Mouse (Mus musculus) heart, postnatal 36 days (tissue): ENCODE results near the gene Hmg20a. TPM values are rescaled to one million over a fixed set of nuclear protein-coding genes. Genes with fewer than 3 reads are reported as not detected.
A peak's percentile ranks its signal among the peaks of the same experiment; 100 is the strongest.

ENCODE experiments used
- DNase-seq, 2 experiments: peaks; one replicate each; pipeline ENCODE4 v3.0.0; 2021 to 2022
- intact Hi-C: fragments of 180-260 bp; cut with DNase I; formaldehyde crosslinking; loops from one replicate; pipeline ENCODE4 v1.15.1; 2025
- total RNA-seq, 2 experiments: library from RNA; stranded (reverse); gene quantifications; 2 replicates each; pipeline ENCODE4 v1.2.3; 2021

Hmg20a gene
- total RNA-seq, 2 experiments from 2014 or later, result 18.8 to 21.1 TPM

GRCm38 (mm10) chr9:56508835-56509451 is 90.5 kb downstream of the Hmg20a start:
- DNase-seq, result peak; percentile 48 to 69
- intact Hi-C loops, result loop anchor here (5.0 kb wide), 1 partner anchor 187 kb away; no protein-coding TSS in a partner anchor

GRCm38 (mm10) chr9:56510281-56510680 is 91.9 kb downstream of the Hmg20a start:
- intact Hi-C loops, result no loop called here
- DNase-seq, result no peak

- no peak for DNase-seq
- intact Hi-C loops, result no loop called here
These were observed 94.1 kb downstream of the Hmg20a start for GRCm38 (mm10) chr9:56512486-56512885.

- intact Hi-C loops, result no loop called here
- DNase-seq, result no peak
These were observed 96.7 kb downstream of the Hmg20a start for GRCm38 (mm10) chr9:56515110-56515509.

- intact Hi-C loops, result loop anchor here (2.0 kb wide), 1 partner anchor 37 kb away; no protein-coding TSS in a partner anchor
- no peak for DNase-seq
These were observed 97.8 kb downstream of the Hmg20a start for GRCm38 (mm10) chr9:56516219-56516618.

GRCm38 (mm10) chr9:56516692-56517263 is 98.4 kb downstream of the Hmg20a start:
- intact Hi-C loops, result loop anchor here (2.0 kb wide), 1 partner anchor 36 kb away; no protein-coding TSS in a partner anchor

GRCm38 (mm10) chr9:56522281-56522680 is 103.9 kb downstream of the Hmg20a start:
- intact Hi-C loops, result no loop called here
- DNase-seq, result no peak

More at GRCm38 (mm10) chr9:56516692-56517263, 98.4 kb downstream of the Hmg20a start:
- DNase-seq, result peak; percentile 58 to 61

- no peak for DNase-seq
- intact Hi-C loops, result no loop called here
These were observed 109.5 kb downstream of the Hmg20a start for GRCm38 (mm10) chr9:56527951-56528350.

- intact Hi-C loops, result no loop called here
- DNase-seq, result no peak
These were observed 113.6 kb downstream of the Hmg20a start for GRCm38 (mm10) chr9:56531991-56532390.

GRCm38 (mm10) chr9:56533916-56534315 is 115.5 kb downstream of the Hmg20a start:
- intact Hi-C loops, result no loop called here
- peak in 1 of 2 experiments; percentile 33 for DNase-seq

- intact Hi-C loops, result no loop called here
- DNase-seq, result no peak
These were observed 116.3 kb downstream of the Hmg20a start for GRCm38 (mm10) chr9:56534727-56535126.

- intact Hi-C loops, result no loop called here
- no peak for DNase-seq
These were observed 117.0 kb downstream of the Hmg20a start for GRCm38 (mm10) chr9:56535361-56535760.

GRCm38 (mm10) chr9:56540051-56540450 is 121.6 kb downstream of the Hmg20a start:
- intact Hi-C loops, result no loop called here
- no peak for DNase-seq

GRCm38 (mm10) chr9:56544687-56545475 is 126.5 kb downstream of the Hmg20a start:
- no peak for DNase-seq
- intact Hi-C loops, result no loop called here

Other genes with a start within 250 kb of the Hmg20a start
- 10 to 100 TPM; 38.4 to 42.0 TPM for gene Peak1, start 542 bp upstream of the Hmg20a start, total RNA-seq